Mouse (Mus musculus) kidney, adult 2 months (tissue): ENCODE results near the gene Pnpla3. TPM values are rescaled to one million over a fixed set of nuclear protein-coding genes. Genes with fewer than 3 reads are reported as not detected.

Source experiments
- DNase-seq: peaks from one replicate; pipeline ENCODE4 v3.0.0; 2021
- H3K27ac ChIP-seq: fragments of 200-500 bp; 2 replicates; pipeline ENCODE4 v1.5.1; 2012; ENCODE audit warnings: low read depth, low read length, control low read depth, inconsistent platforms; ENCODE audit not compliant: insufficient read depth
- H3K27me3 ChIP-seq: fragments of 200-500 bp; replicated peaks from 2 replicates; pipeline ENCODE4 v1.6.1; 2012; ENCODE audit warnings: mild to moderate bottlenecking, moderate library complexity, low read length, inconsistent platforms; ENCODE audit not compliant: control insufficient read depth, insufficient read depth
- H3K36me3 ChIP-seq: fragments of 200-500 bp; 2 replicates; pipeline ENCODE4 v1.6.1; 2012; ENCODE audit warnings: mild to moderate bottlenecking, moderate library complexity, low read length, inconsistent platforms; ENCODE audit not compliant: control insufficient read depth, insufficient read depth
- H3K4me1 ChIP-seq: fragments of 200-500 bp; 2 replicates; pipeline ENCODE4 v1.6.1; 2011; ENCODE audit warnings: low read length; ENCODE audit not compliant: control insufficient read depth, insufficient read depth
- H3K4me3 ChIP-seq: fragments of 200-500 bp; 2 replicates; pipeline ENCODE4 v1.5.1; 2011; ENCODE audit warnings: mild to moderate bottlenecking, low read depth, low read length, control low read depth; ENCODE audit not compliant: insufficient read depth
- CTCF ChIP-seq: fragments of 200-500 bp; conservative IDR thresholded peaks from 2 replicates; pipeline ENCODE4 v1.5.1; 2011; ENCODE audit warnings: low read depth, mild to moderate bottlenecking, control low read depth, low read length, moderate library complexity, mixed read lengths; ENCODE audit not compliant: insufficient read depth, insufficient read length
- POLR2A ChIP-seq: fragments of 200-500 bp; IDR thresholded peaks from one replicate; pipeline ENCODE4 v1.6.1; 2011; ENCODE audit warnings: low read depth, low read length, control low read depth
- WGBS: fragments of 180-500 bp; shearing (Covaris S2); methylation state at CpG from one replicate; pipeline ENCODE4 v1.1.7; 2018; 5-methylcytosine and 5-hydroxymethylcytosine counted together
- polyA plus RNA-seq: library from polyadenylated mRNA; depleted of rRNA; stranded (reverse); fragments of >200 nt; gene quantifications from 2 replicates; pipeline ENCODE4 v1.2.3, GENCODE M21; 2012

The Pnpla3 gene
- polyA plus RNA-seq, 1 experiment = 28.4 TPM

- H3K27me3 ChIP-seq = no peaks in the 10 kb centered on the region
- no peak overlapping the region for H3K4me3 ChIP-seq
- DNase-seq = no peak
- peaks cover 6% of the 10 kb centered on the region; the same call in 1 of the 2 replicates for H3K4me1 ChIP-seq
- no peaks in the 10 kb centered on the region; the same call in 1 of the 2 replicates for H3K36me3 ChIP-seq
- H3K27ac ChIP-seq = no peak overlapping the region
- 84% methylated on average over 4 of the region's 4 CpGs for WGBS
- TF ChIP-seq CTCF = no peak
- no peak for TF ChIP-seq POLR2A
These were observed 43.9 kb downstream of the Pnpla3 start for GRCm38 (mm10) chr15:84211564-84211963.

DNA sequence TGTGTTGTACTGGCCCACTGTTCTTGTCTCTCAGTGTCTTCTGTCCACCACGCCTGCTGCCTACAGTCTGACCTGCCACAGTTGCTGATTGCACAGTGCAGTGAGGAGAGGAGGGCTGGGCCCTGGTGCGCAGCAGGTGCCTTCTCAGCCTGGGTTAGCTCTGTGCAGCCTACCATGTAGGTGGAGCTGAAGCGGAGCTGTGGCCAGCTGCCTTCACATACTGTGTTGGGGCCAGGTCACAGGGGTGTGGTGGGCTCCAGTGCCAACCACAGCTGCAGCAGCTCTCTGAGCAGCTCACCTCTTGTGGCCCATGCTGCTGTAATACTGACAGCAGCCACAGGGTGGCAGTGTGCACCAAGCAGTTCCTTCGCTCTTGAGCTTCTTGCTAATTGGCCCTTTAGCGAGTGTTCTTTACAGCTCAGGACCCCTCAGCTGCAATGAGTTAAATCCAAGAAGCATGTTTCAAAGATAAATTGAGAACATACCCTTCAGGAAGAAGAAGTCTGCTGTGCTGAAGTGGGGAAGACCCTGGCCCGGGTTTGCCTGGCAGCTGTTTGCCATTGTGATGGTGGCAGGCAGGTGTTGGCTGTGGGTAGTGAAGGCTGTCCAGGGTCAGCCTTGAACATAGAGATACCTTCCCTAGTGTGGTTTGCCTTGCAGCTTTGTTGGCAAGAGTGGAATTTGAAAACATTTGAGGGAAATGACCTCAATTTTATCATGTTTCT lies 44.6 kb downstream of the Pnpla3 start:
- Histone ChIP-seq H3K4me1 (peaks cover 12% of the 10 kb centered on the region; the same call in 1 of the 2 replicates), H3K4me3 (no peak overlapping the region), H3K27me3 (no peaks in the 10 kb centered on the region), H3K27ac (no peak overlapping the region), H3K36me3 (no peaks in the 10 kb centered on the region)
- 44% methylated on average over 6 of the region's 6 CpGs for WGBS
- peak; percentile 98 for TF ChIP-seq CTCF
- no peak for TF ChIP-seq POLR2A
- peak; percentile 86 for DNase-seq

DNA sequence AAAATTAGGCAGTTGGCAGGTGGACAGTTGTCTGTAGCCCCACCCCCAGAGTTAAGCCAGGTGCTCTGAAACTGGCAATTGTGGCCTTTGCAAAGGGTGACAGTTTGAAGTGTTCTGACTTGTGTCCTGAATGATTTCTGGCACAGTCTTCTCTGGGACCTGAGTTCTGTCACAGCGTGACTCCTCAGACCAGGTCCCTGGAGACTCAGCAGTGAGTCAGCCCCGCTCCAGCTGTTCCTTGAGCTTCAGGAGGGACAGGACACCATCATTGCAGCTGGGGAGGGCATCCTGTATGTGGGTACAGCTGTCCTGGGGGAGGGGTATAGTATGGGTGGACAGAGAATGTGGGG lies 45.1 kb downstream of the Pnpla3 start:
- no peak overlapping the region for H3K27ac ChIP-seq
- no peaks in the 10 kb centered on the region for H3K27me3 ChIP-seq
- peaks cover 15% of the 10 kb centered on the region; the same call in 1 of the 2 replicates for H3K4me1 ChIP-seq
- H3K36me3 ChIP-seq = no peaks in the 10 kb centered on the region
- TF ChIP-seq POLR2A = no peak
- TF ChIP-seq CTCF = no peak
- 69% methylated on average over 2 of the region's 2 CpGs for WGBS
- no peak overlapping the region for H3K4me3 ChIP-seq
- DNase-seq = peak; percentile 44

- Histone ChIP-seq H3K4me3 (no peak overlapping the region), H3K36me3 (no peaks in the 10 kb centered on the region), H3K4me1 (peaks cover 15% of the 10 kb centered on the region; the same call in 1 of the 2 replicates), H3K27ac (no peak overlapping the region), H3K27me3 (no peaks in the 10 kb centered on the region)
- TF ChIP-seq CTCF = no peak
- no peak for TF ChIP-seq POLR2A
- 90% methylated on average over 6 of the region's 6 CpGs for WGBS
- DNase-seq = no peak
These were observed 45.6 kb downstream of the Pnpla3 start for GRCm38 (mm10) chr15:84213162-84213739.

- 62% methylated on average over 7 of the region's 7 CpGs for WGBS
- no peak for DNase-seq
- H3K36me3 ChIP-seq = no peaks in the 10 kb centered on the region
- H3K27ac ChIP-seq = no peak overlapping the region
- TF ChIP-seq POLR2A (no peak), CTCF (no peak)
- no peaks in the 10 kb centered on the region for H3K27me3 ChIP-seq
- H3K4me1 ChIP-seq = peaks cover 18% of the 10 kb centered on the region; the same call in 1 of the 2 replicates
- no peak overlapping the region for H3K4me3 ChIP-seq
These were observed 46.8 kb downstream of the Pnpla3 start for GRCm38 (mm10) chr15:84214476-84214875.

DNA sequence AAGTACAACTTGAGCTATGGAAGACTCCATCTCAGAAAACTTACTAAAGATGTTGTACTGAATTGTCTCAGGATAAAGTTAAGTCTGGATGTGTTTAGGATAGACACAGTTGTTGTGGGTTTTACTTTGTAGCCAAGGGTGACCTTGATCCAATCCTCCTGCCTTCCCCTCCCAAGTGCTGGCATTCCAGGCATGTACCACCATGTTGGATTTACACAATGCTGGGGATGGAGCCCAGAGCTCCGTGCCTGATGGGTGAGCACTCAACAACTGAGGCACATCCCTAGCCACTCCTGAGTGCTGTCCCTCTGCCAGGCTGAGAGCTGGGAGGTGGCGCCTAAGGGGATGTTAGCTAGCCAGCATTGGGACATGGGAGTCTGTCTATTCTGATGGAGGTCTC lies 47.6 kb downstream of the Pnpla3 start:
- TF ChIP-seq POLR2A (no peak), CTCF (no peak)
- DNase-seq = no peak
- 76% methylated on average over 2 of the region's 2 CpGs for WGBS
- no peaks in the 10 kb centered on the region for H3K27me3 ChIP-seq
- H3K4me3 ChIP-seq = no peak overlapping the region
- H3K4me1 ChIP-seq = peaks cover 18% of the 10 kb centered on the region; the same call in 1 of the 2 replicates
- H3K27ac ChIP-seq = no peak overlapping the region
- no peaks in the 10 kb centered on the region for H3K36me3 ChIP-seq

DNA sequence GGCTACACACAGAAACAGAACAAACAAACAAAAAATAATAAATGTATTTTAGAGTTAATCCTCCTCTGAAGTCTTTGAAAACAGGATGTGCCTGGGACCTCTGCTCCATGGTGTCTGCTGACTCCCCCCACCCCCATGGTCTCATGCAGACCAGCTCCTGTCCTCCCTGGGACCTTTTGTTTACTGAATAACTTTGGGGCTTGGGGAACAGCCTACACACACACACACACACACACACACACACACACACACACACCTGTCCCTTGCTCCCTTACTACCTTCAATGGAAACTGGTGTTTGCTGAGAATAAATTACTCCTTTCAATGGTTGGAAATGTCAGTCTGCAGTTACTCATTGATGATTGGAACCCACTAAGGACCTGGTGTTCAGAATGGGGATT lies 48.4 kb downstream of the Pnpla3 start:
- Histone ChIP-seq H3K4me3 (no peak overlapping the region), H3K27ac (peak overlapping the region; percentile 24), H3K27me3 (no peaks in the 10 kb centered on the region), H3K4me1 (peaks cover 18% of the 10 kb centered on the region; the same call in 1 of the 2 replicates), H3K36me3 (no peaks in the 10 kb centered on the region)
- peak; percentile 63 for DNase-seq
- TF ChIP-seq POLR2A (no peak), CTCF (no peak)
